Mouse (Mus musculus): ENCODE data around the gene Sardh. TPM values are rescaled to one million over a fixed set of nuclear protein-coding genes. Genes with fewer than 3 reads are reported as not detected.
A peak's percentile ranks its signal among the peaks of the same experiment; 100 is the strongest.

Gene Sardh
- 17.3 and 18.2 TPM in 2 replicates for polyA plus RNA-seq (2015; fragmentation: Nextera tagmentation; extraction: Ambion mirVana)

DNA sequence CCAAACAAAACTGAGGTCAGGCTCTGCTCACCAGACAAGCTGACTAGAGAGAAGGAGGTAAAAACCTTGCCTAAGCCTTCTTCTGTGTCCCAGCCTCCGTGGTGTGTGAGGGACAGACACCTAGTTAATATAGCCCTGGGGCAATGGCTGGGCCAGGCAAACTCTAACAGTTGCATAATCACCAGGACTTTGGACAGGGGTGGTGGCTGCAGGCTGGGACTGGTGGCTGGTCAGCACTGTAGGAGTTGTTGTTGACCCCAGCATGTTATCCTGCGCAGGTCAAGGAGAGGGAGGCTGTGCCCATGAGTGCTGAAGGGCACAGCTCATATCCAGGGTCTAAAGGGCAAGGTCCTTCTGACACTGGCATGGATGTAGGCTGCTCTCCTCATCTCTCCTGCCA, at the start of gene Sardh:
TSS of gene Sardh (minus strand) at position 127 of the 400 bp plus-strand sequence.
- no peak for ATAC-seq (ENCODE audit: extremely low read depth, insufficient number of reproducible peaks, low FRiP score, low TSS enrichment)

DNA sequence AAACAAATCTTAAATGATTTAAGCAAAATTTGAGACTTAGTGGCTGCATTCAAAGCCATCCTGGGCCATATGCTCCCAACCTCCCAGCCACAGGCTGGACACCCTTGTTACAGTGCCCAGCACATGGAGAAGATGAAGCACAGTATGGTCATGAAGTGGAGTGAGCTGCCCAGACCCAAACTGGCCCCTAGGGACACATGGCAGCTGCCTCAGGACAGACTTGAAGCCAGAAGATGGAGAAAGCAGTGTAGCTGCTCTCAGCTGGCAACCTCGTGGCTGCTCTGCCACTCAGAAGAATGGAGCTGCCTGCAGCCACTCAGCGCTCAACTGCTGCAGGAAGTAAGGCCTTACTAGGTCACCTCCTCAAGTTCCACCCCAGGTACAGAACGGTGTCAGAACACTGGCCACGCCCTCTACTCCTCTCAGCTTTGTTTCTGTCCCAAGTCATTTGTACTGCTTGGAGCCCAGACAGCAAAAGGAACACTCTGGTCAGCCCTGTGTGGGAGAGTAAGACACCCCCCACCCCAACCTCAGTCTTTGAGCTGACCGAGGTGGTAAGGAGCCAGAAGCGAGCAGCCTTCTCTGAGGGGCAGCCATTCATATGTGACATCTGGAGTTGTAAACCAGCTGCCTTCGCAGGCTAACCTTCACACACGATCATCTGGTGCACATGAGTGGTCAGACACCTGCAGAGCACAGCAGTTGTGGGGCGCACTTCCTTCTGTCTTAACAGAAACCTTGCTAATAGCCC, 48.7 kb upstream of the Sardh start:
- Histone ChIP-seq H3K4me3 (no peak overlapping the region), H3K9me3 (no peaks in the 10 kb centered on the region), H3K4me1 (no peaks in the 10 kb centered on the region), H3K4me2 (no peak overlapping the region), H3K36me3 (peaks cover 17% of the 10 kb centered on the region; the same call in 1 of the 2 replicates), H3K27ac (replicated peaks) (no peak overlapping the region), H3K9ac (no peak overlapping the region), H3K27me3 (replicated peaks) (no peaks in the 10 kb centered on the region)
- ATAC-seq (ENCODE audit: extremely low read depth, insufficient number of reproducible peaks, low FRiP score, low TSS enrichment), result no peak
- WGBS, result 76% methylated on average over 9 of the region's 9 CpGs

More for the DNA sequence above, at the start of gene Sardh:
- peak within 1 kb of the TSS; percentile 71 for H3K9ac ChIP-seq
- no peaks in the 10 kb centered on the region for H3K27me3 ChIP-seq (replicated peaks)
- peak within 1 kb of the TSS; percentile 25; the same call in 1 of the 2 replicates for H3K4me3 ChIP-seq
- peaks cover 32% of the 10 kb centered on the region for H3K4me1 ChIP-seq
- peak within 1 kb of the TSS; percentile 65 for H3K4me2 ChIP-seq
- WGBS, result 72% methylated on average over 2 of the region's 2 CpGs
- no peaks in the 10 kb centered on the region for H3K9me3 ChIP-seq
- peak within 1 kb of the TSS; percentile 88 for H3K27ac ChIP-seq (replicated peaks)
- 0 out of 2 replicates have a peak, but pooled peaks cover 9% of the 10 kb centered on the region for H3K36me3 ChIP-seq

DNA sequence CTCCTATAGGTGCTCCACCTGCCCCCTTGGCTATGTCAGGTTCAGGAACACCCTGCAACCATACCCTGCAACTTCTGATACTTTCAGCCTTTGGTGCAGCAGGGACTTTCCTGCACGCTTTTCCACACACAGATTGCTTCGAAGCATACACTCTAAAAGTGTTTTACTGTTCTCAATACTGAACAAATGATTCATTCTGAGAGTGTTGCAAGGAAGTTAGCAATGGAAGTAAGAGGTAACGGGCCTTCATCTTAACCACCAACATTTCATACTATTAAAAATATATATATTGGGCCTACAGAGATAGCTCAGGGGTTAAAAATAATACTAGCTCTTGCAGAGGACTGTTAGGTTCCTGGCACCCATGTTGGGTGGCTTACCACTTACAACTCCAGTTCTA, 46.6 kb upstream of the Sardh start:
- H3K27me3 ChIP-seq (replicated peaks), result no peaks in the 10 kb centered on the region
- 85% methylated on average over 3 of the region's 3 CpGs for WGBS

DNA sequence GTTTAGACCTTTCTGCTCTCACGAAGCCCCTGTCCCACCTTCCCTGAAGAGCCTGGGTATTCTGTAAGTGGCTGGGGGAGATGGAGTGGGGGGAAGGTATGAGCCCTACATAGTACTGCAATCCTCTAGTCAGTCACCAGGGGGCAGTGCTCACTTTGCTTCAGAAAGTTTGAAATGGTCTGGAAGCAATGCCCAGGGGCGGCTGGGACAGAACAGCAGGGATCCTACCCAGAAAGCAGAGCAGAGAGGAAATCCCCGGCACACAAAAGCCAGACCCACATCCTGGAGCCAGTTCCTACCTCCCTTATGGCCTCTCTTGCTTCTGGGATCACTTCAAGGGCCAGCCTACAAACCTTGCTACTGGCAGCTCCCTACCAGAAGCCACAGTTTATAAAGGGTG, 40.9 kb upstream of the Sardh start:
- Histone ChIP-seq H3K9me3 (no peaks in the 10 kb centered on the region), H3K4me3 (no peak overlapping the region), H3K4me2 (no peak overlapping the region), H3K27ac (replicated peaks) (peak overlapping the region; percentile 53; the same call in 1 of the 2 replicates), H3K9ac (peak overlapping the region; percentile 47; the same call in 1 of the 2 replicates), H3K4me1 (peaks cover 4% of the 10 kb centered on the region; the same call in 1 of the 2 replicates), H3K27me3 (replicated peaks) (no peaks in the 10 kb centered on the region; the same call in 1 of the 2 replicates), H3K36me3 (peaks cover 32% of the 10 kb centered on the region)
- WGBS, result 12% methylated on average over 3 of the region's 3 CpGs
- ATAC-seq (ENCODE audit: extremely low read depth, insufficient number of reproducible peaks, low FRiP score, low TSS enrichment), result no peak

More for the DNA sequence above, 46.6 kb upstream of the Sardh start:
- Histone ChIP-seq H3K4me3 (no peak overlapping the region), H3K36me3 (peaks cover 36% of the 10 kb centered on the region), H3K9me3 (no peaks in the 10 kb centered on the region), H3K4me2 (no peak overlapping the region), H3K27ac (replicated peaks) (no peak overlapping the region), H3K4me1 (no peaks in the 10 kb centered on the region), H3K9ac (no peak overlapping the region)
- ATAC-seq (ENCODE audit: extremely low read depth, insufficient number of reproducible peaks, low FRiP score, low TSS enrichment), result no peak

DNA sequence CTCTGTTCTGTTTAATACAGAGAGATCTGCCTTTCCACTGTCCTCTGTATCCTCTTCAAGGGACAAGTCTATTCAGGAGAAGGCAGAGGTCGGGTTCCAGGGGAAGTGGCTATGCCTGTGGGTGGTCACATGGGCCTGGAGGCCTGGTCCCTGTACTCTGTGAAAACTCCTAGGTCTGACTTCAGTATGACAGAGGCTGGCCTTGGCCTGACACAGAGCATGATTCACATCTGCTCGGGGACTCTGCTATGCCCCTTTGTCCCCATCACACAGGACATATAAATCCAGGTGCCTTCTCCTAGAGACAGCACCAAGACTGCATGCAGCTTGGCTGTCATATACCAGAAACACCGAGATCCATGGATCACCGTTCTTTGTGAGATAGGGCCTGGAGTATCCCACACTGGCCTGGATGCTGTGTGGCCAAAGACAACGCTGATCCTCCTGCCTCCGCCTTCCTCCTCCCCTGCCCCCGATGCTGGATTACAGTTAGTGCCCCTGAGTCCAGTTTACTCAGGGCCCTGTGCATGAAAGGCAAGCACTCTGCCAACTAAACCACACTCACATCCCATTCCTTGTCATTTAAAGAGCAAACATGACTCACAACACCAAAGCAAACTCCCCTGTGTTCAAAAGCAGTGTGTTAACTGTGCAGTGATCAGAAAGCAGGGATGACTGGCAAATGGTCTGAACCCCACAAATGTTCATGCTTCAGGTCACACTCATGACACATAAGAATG, 39.0 kb upstream of the Sardh start:
- H3K36me3 ChIP-seq, result peaks cover 32% of the 10 kb centered on the region
- ATAC-seq (ENCODE audit: extremely low read depth, insufficient number of reproducible peaks, low FRiP score, low TSS enrichment), result no peak
- H3K4me2 ChIP-seq, result no peak overlapping the region
- peaks cover 4% of the 10 kb centered on the region; the same call in 1 of the 2 replicates for H3K4me1 ChIP-seq
- no peaks in the 10 kb centered on the region for H3K9me3 ChIP-seq
- WGBS, result 68% methylated on average over 7 of the region's 7 CpGs
- H3K4me3 ChIP-seq, result no peak overlapping the region
- H3K27me3 ChIP-seq (replicated peaks), result no peaks in the 10 kb centered on the region; the same call in 1 of the 2 replicates
- H3K9ac ChIP-seq, result no peak overlapping the region
- H3K27ac ChIP-seq (replicated peaks), result no peak overlapping the region

DNA sequence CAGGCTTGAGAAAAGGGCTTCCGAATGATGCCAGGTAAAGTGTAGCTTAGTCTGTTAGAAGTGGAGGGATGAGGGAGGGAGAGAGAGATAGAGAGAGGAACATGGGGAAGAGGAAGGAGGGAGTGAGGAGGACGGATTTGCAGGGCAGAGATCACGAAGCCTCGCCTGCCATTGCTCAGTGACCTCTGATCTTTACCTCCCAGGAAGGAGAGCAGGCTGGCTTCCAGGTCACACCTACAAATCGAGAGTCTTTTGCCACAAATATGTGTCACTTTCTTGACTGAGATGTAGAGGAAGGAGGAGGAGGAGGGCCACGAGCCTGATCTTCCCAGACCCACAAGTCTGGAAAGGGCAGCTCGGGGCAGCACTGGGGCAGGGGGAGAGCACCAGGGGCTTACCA, 36.3 kb upstream of the Sardh start:
- no peak for ATAC-seq (ENCODE audit: extremely low read depth, insufficient number of reproducible peaks, low FRiP score, low TSS enrichment)
- Histone ChIP-seq H3K4me3 (no peak overlapping the region), H3K9me3 (no peaks in the 10 kb centered on the region), H3K4me2 (no peak overlapping the region), H3K9ac (no peak overlapping the region), H3K36me3 (peaks cover 15% of the 10 kb centered on the region; the same call in 1 of the 2 replicates), H3K4me1 (peaks cover 13% of the 10 kb centered on the region), H3K27ac (replicated peaks) (no peak overlapping the region), H3K27me3 (replicated peaks) (no peaks in the 10 kb centered on the region; the same call in 1 of the 2 replicates)
- WGBS, result 72% methylated on average over 7 of the region's 7 CpGs

DNA sequence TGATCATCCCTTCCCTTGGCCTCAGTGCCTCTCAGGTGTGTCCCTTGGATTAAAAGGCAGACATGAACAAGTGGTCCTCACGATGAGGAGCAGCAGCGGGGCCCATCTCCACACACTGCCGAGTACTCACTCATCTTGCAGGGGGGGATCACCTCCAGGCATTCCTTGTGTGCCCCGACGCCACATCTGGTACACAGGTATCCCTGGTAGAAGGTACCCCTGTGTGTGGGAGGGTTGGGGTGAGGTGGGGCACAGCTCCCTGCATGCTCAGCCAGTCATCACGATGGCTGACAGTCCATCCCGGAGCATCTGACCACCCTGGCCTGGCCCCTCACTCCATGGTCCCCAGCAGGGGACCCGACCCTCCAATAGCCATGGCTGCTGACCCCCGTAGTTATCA, 33.6 kb upstream of the Sardh start:
- Histone ChIP-seq H3K36me3 (peaks cover 30% of the 10 kb centered on the region), H3K9me3 (no peaks in the 10 kb centered on the region)
- WGBS, result 92% methylated on average over 9 of the region's 9 CpGs

DNA sequence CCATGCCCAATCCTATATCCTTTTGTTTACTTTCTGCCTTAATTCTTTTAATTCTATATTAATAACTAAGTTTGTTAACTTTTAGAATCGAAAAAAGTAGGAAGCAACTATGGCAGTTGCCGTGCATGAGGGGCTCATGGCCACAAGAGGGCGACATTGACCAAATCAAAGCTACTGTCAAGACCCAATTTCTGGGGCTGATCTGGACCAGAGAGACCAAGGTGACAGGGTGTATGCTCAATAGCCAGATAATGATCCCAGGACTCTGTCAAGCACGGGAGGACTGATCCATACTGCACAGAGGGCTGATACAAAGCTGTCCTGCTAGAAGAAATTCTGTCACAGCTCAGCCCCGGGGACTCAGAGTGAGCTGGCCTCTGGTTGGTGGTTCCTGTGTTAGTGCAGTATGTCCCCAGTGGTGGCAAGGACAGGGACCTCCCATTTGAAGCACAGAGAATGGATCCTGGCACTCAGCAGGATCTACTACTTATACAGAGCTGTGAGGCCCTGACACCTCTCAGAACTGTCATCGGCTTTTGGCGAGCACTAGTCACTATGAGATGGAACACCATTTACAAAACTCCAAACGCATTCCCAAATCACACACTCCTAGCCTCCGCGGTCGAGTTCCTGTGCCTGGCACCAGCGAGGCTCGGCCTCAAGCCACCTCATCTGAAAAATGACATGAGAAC, 32.9 kb upstream of the Sardh start:
- ATAC-seq (ENCODE audit: extremely low read depth, insufficient number of reproducible peaks, low FRiP score, low TSS enrichment), result no peak
- H3K36me3 ChIP-seq, result peaks cover 32% of the 10 kb centered on the region
- H3K4me2 ChIP-seq, result peak overlapping the region; percentile 16; the same call in 1 of the 2 replicates

More for the DNA sequence above, 33.6 kb upstream of the Sardh start:
- 0 out of 2 replicates have a peak overlapping the region, but pooled peaks have one; percentile 16 for H3K4me2 ChIP-seq
- no peak overlapping the region for H3K9ac ChIP-seq
- H3K4me1 ChIP-seq, result peaks cover 9% of the 10 kb centered on the region
- no peak overlapping the region for H3K4me3 ChIP-seq
- no peak overlapping the region for H3K27ac ChIP-seq (replicated peaks)
- H3K27me3 ChIP-seq (replicated peaks), result no peaks in the 10 kb centered on the region
- 0 out of 2 replicates have a peak, but pooled peaks have one; percentile 2 for ATAC-seq (ENCODE audit: extremely low read depth, insufficient number of reproducible peaks, low FRiP score, low TSS enrichment)

DNA sequence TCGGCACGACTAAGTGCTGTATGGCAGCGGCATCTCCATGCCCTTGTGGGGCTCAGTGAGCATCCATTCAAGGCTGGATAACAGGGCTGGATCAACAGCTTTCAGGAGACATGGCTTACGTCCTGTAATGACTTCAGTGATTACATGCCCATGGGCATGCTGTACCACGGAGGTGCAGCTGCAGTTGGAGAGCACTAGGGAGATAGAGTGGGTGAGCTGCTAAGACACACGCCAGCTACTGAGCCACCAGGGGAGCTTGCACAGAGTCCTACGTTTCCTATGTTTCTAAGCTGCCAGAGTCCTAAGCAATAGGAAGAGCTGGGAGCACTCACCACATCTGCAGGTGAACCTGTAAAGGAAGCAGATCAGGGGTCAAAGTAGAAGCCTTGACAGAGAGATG, 30.7 kb upstream of the Sardh start:
- H3K4me1 ChIP-seq, result peaks cover 9% of the 10 kb centered on the region
- peaks cover 48% of the 10 kb centered on the region for H3K36me3 ChIP-seq
- H3K4me3 ChIP-seq, result no peak overlapping the region
- H3K27me3 ChIP-seq (replicated peaks), result no peaks in the 10 kb centered on the region
- H3K9ac ChIP-seq, result no peak overlapping the region
- H3K4me2 ChIP-seq, result no peak overlapping the region
- WGBS, result 81% methylated on average over 7 of the region's 7 CpGs
- ATAC-seq (ENCODE audit: extremely low read depth, insufficient number of reproducible peaks, low FRiP score, low TSS enrichment), result no peak
- no peak overlapping the region for H3K27ac ChIP-seq (replicated peaks)
- no peaks in the 10 kb centered on the region for H3K9me3 ChIP-seq

More for the DNA sequence above, 32.9 kb upstream of the Sardh start:
- Histone ChIP-seq H3K4me1 (peaks cover 9% of the 10 kb centered on the region), H3K4me3 (no peak overlapping the region), H3K9me3 (no peaks in the 10 kb centered on the region), H3K9ac (no peak overlapping the region), H3K27ac (replicated peaks) (no peak overlapping the region; the same call in 1 of the 2 replicates), H3K27me3 (replicated peaks) (no peaks in the 10 kb centered on the region)
- WGBS, result 41% methylated on average over 13 of the region's 13 CpGs

DNA sequence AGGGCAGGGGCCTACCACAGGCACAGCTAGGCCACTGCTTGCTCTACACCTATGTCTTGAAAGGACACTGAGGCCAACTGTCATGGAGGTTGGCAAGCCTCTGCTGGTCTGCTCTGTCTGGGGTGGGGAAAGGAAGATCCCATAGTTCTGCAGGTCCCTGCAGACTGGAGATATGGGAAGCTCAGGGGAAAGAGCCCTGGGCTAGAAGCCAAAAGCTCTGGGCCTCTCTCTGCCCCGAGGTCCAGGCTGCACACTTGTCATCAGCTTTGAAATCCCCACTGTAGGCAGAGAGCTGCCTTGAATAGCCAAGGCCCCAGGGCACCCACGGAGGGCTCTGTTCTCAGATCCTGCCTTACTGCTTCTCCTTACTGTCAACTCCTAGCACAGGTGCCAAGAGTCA, 20.2 kb upstream of the Sardh start:
- peak overlapping the region; percentile 75 for H3K27ac ChIP-seq (replicated peaks)

DNA sequence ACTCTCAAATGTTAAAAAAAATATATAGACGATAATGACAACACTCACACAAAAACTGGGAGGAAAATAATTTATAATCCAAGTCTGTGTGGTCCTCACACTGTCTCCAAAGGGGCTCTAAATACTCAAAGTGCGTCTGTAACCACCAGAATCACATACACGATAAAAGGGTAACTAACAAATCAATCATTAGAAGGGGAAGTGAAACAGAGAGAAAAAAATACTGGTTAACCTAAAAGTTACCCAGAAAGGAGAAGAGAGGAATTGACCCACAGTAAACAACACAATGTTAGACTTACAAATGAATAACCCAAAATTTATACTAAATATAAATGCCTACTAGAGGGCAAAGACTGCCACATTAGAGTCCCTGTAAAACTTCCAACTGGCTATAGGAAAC, 17.7 kb upstream of the Sardh start:
- peaks cover 56% of the 10 kb centered on the region for H3K36me3 ChIP-seq

More for the DNA sequence above, 20.2 kb upstream of the Sardh start:
- peaks cover 20% of the 10 kb centered on the region for H3K4me1 ChIP-seq
- peak overlapping the region; percentile 54 for H3K9ac ChIP-seq
- H3K4me2 ChIP-seq, result no peak overlapping the region
- H3K4me3 ChIP-seq, result no peak overlapping the region
- no peaks in the 10 kb centered on the region for H3K27me3 ChIP-seq (replicated peaks)
- H3K9me3 ChIP-seq, result peaks cover 4% of the 10 kb centered on the region; the same call in 1 of the 2 replicates
- no peak for ATAC-seq (ENCODE audit: extremely low read depth, insufficient number of reproducible peaks, low FRiP score, low TSS enrichment)
- 20% methylated on average over 2 of the region's 2 CpGs for WGBS
- H3K36me3 ChIP-seq, result peaks cover 61% of the 10 kb centered on the region

More for the DNA sequence above, 17.7 kb upstream of the Sardh start:
- no peak overlapping the region for H3K4me3 ChIP-seq
- H3K27ac ChIP-seq (replicated peaks), result no peak overlapping the region
- H3K27me3 ChIP-seq (replicated peaks), result no peaks in the 10 kb centered on the region
- H3K9me3 ChIP-seq, result peaks cover 4% of the 10 kb centered on the region; the same call in 1 of the 2 replicates
- WGBS, result 82% methylated on average over 3 of the region's 3 CpGs
- no peak overlapping the region for H3K9ac ChIP-seq
- H3K4me2 ChIP-seq, result no peak overlapping the region
- H3K4me1 ChIP-seq, result peaks cover 20% of the 10 kb centered on the region
- ATAC-seq (ENCODE audit: extremely low read depth, insufficient number of reproducible peaks, low FRiP score, low TSS enrichment), result no peak

Data from heart, embryonic 13.5 days (tissue).